Mouse (Mus musculus): ENCODE results near the gene Fam47e. TPM values are rescaled to one million over a fixed set of nuclear protein-coding genes. Genes with fewer than 3 reads are reported as not detected.

Gene Fam47e
- total RNA-seq (2014; rRNA removed) (30.3 and 36.6 TPM in 2 replicates), polyA plus RNA-seq (2012; rRNA removed) (9.5 and 9.8 TPM in 2 replicates)

DNA sequence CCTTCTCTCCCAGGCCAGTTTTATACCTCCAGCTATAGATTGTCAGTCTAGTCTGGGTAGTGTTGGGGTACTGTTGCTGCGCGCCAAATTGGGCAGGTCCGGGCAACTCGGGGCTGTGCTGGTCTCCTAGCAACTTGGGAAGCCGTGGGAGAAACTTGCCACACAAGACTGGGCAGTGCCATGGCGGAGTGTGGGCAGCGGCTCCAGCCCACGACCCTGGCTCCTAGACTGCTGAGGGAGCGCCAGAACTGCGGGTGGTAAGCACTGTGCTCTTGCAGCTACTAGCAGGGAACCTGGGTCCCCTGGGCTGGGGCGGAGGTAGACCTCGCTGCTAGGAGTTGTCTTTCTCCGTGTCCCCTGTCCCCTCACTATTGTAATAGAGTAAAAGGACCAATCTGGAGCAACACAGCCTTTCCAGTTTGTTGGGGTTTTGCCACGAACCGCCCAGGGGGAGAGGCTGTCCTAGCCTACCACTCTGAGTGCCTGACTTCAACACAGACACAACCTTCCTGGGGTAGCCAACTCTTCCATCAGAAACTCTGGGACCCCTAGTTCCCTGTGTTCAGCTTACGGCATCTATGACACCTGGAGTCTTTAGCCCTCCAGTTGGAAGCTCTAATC lies at the start of gene Fam47e:
Fam47e (plus strand) TSS at position 179 of the 621 bp plus-strand sequence.
- Histone ChIP-seq H3K79me2 (ENCODE audit: control insufficient read depth, insufficient read depth, low read length) (no peaks in the 10 kb centered on the region; the same call in 1 of the 2 replicates), H3K4me1 (ENCODE audit: control insufficient read depth, insufficient read depth, low read length) (no peaks in the 10 kb centered on the region; the same call in 1 of the 2 replicates), H3K36me3 (ENCODE audit: control insufficient read depth, insufficient read depth, low read length) (no peaks in the 10 kb centered on the region), H3K27ac (replicated peaks; ENCODE audit: insufficient read depth, low read depth, low read length) (no peak within 1 kb of the TSS), H3K4me3 (ENCODE audit: insufficient read depth, low read depth, low read length) (no peak within 1 kb of the TSS), H3K27me3 (ENCODE audit: control insufficient read depth, insufficient read depth, low read length) (no peaks in the 10 kb centered on the region), H3K9ac (ENCODE audit: low read depth, low read length) (no peak within 1 kb of the TSS)
- no peak for TF ChIP-seq POLR2A (IDR thresholded peaks at IDR 0.05; ENCODE audit: extremely low read depth, insufficient read depth, low read length)
- no peak for TF ChIP-seq CTCF (IDR thresholded peaks at IDR 0.05; ENCODE audit: low read depth, low read length)
- no peak for DNase-seq (ENCODE audit: extremely low read depth, low read depth, low spot score)
- WGBS: 85% methylated on average over 16 of the region's 16 CpGs

DNA sequence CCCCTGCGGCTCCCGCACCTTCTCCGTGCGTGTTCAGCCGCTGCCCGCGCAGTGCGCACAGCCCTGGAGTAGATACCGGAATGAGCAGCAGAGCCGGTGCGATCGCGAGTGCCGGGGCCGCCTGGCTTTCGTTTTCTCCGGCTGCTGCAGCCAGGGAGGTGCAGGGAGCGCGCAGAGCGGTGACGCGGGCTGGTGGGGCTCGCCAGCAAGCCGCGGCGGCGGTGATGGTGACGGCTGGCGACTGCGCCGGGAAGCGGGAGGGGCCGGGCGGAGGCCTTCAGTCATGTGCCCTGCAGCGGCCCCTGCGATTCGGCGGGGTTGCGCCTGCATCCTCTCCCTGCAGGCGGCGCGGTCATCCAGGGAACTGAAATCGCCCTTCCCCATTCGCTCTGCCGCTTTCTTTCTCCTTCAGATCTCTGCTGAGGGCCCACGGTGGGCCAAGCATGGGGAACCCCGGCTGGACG lies 49.4 kb upstream of the Fam47e start:
- H3K27ac ChIP-seq (replicated peaks; ENCODE audit: insufficient read depth, low read depth, low read length): peak overlapping the region; percentile 93
- TF ChIP-seq POLR2A (IDR thresholded peaks at IDR 0.05; ENCODE audit: extremely low read depth, insufficient read depth, low read length) (peak; percentile 75), CTCF (IDR thresholded peaks at IDR 0.05; ENCODE audit: low read depth, low read length) (peak; percentile 85)
- under 1% methylated on average over 48 of the region's 48 CpGs for WGBS
- no peaks in the 10 kb centered on the region for H3K27me3 ChIP-seq (ENCODE audit: control insufficient read depth, insufficient read depth, low read length)
- H3K4me3 ChIP-seq (ENCODE audit: insufficient read depth, low read depth, low read length): peak overlapping the region; percentile 90
- H3K79me2 ChIP-seq (ENCODE audit: control insufficient read depth, insufficient read depth, low read length): peaks cover 39% of the 10 kb centered on the region
- H3K4me1 ChIP-seq (ENCODE audit: control insufficient read depth, insufficient read depth, low read length): peaks cover 26% of the 10 kb centered on the region
- peak overlapping the region; percentile 94 for H3K9ac ChIP-seq (ENCODE audit: low read depth, low read length)
- peak; percentile 81 for DNase-seq (ENCODE audit: extremely low read depth, low read depth, low spot score)
- H3K36me3 ChIP-seq (ENCODE audit: control insufficient read depth, insufficient read depth, low read length): peaks cover 4% of the 10 kb centered on the region

GRCm38 (mm10) chr5:92506301-92506729 lies 48.6 kb upstream of the Fam47e start:
- DNase-seq (ENCODE audit: extremely low read depth, low read depth, low spot score): peak; percentile 75
- Histone ChIP-seq H3K4me3 (ENCODE audit: insufficient read depth, low read depth, low read length) (peak overlapping the region; percentile 63), H3K27ac (replicated peaks; ENCODE audit: insufficient read depth, low read depth, low read length) (peak overlapping the region; percentile 92), H3K9ac (ENCODE audit: low read depth, low read length) (peak overlapping the region; percentile 81), H3K36me3 (ENCODE audit: control insufficient read depth, insufficient read depth, low read length) (peaks cover 4% of the 10 kb centered on the region), H3K27me3 (ENCODE audit: control insufficient read depth, insufficient read depth, low read length) (no peaks in the 10 kb centered on the region), H3K79me2 (ENCODE audit: control insufficient read depth, insufficient read depth, low read length) (peaks cover 32% of the 10 kb centered on the region), H3K4me1 (ENCODE audit: control insufficient read depth, insufficient read depth, low read length) (peaks cover 20% of the 10 kb centered on the region)
- TF ChIP-seq POLR2A (IDR thresholded peaks at IDR 0.05; ENCODE audit: extremely low read depth, insufficient read depth, low read length): no peak
- TF ChIP-seq CTCF (IDR thresholded peaks at IDR 0.05; ENCODE audit: low read depth, low read length): peak; percentile 44
- WGBS: 1% methylated on average over 4 of the region's 4 CpGs

DNA sequence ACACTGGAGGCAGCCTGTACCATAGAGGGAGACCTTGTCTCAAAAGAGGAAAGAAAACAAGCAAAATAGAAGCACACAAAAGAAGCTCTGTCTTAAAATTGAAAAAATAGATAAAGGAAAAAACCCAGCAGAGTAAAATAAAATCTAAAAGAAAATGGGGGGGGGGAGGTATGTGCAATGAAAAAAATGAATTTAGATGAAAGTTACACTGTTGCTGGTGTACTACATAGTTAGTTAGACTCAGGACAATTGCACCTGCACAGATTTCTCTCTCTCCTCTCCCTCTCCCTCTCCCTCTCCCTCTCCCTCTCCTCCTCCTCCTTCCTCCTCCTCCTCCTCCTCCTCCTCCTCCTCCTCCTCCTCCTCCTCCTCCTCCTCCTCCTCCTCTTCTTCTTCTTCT lies 48.1 kb upstream of the Fam47e start, which contains the start of gene Scarb2:
Scarb2 (minus strand) TSS at position 101 of the 400 bp plus-strand sequence.
- Histone ChIP-seq H3K27ac (replicated peaks; ENCODE audit: insufficient read depth, low read depth, low read length) (peak within 1 kb of the TSS; percentile 92), H3K9ac (ENCODE audit: low read depth, low read length) (peak within 1 kb of the TSS; percentile 81), H3K4me3 (ENCODE audit: insufficient read depth, low read depth, low read length) (peak within 1 kb of the TSS; percentile 63), H3K79me2 (ENCODE audit: control insufficient read depth, insufficient read depth, low read length) (peaks cover 29% of the 10 kb centered on the region), H3K4me1 (ENCODE audit: control insufficient read depth, insufficient read depth, low read length) (peaks cover 19% of the 10 kb centered on the region), H3K36me3 (ENCODE audit: control insufficient read depth, insufficient read depth, low read length) (peaks cover 4% of the 10 kb centered on the region), H3K27me3 (ENCODE audit: control insufficient read depth, insufficient read depth, low read length) (no peaks in the 10 kb centered on the region)
- TF ChIP-seq POLR2A (IDR thresholded peaks at IDR 0.05; ENCODE audit: extremely low read depth, insufficient read depth, low read length) (no peak), CTCF (IDR thresholded peaks at IDR 0.05; ENCODE audit: low read depth, low read length) (no peak)
- no peak for DNase-seq (ENCODE audit: extremely low read depth, low read depth, low spot score)

DNA sequence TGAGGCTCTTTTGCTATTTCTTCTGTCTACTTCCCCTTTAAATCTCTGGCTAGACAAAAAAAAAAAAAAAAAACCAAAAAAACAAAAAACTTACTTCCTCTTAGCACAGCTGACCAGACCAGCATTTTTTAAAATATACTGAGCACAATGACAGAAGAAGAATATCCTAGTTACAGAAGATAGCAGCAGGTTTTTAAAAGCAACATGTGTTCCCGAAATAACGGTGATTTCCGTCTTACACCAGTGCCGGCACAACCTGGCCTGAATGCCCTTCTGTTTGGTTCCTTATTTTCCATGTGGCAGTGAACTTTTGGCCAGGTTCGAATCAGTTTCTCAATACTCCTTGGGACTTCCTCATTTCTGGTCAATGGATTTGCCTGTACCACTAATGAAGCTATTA lies 46.0 kb upstream of the Fam47e start:
- TF ChIP-seq CTCF (IDR thresholded peaks at IDR 0.05; ENCODE audit: low read depth, low read length): no peak
- Histone ChIP-seq H3K27me3 (ENCODE audit: control insufficient read depth, insufficient read depth, low read length) (no peaks in the 10 kb centered on the region), H3K36me3 (ENCODE audit: control insufficient read depth, insufficient read depth, low read length) (no peaks in the 10 kb centered on the region), H3K79me2 (ENCODE audit: control insufficient read depth, insufficient read depth, low read length) (peaks cover 8% of the 10 kb centered on the region), H3K9ac (ENCODE audit: low read depth, low read length) (no peak overlapping the region), H3K4me3 (ENCODE audit: insufficient read depth, low read depth, low read length) (no peak overlapping the region), H3K4me1 (ENCODE audit: control insufficient read depth, insufficient read depth, low read length) (peaks cover 6% of the 10 kb centered on the region), H3K27ac (replicated peaks; ENCODE audit: insufficient read depth, low read depth, low read length) (no peak overlapping the region)
- DNase-seq (ENCODE audit: extremely low read depth, low read depth, low spot score): no peak
- WGBS: 81% methylated on average over 5 of the region's 5 CpGs

- TF ChIP-seq CTCF (IDR thresholded peaks at IDR 0.05; ENCODE audit: low read depth, low read length): no peak
- TF ChIP-seq POLR2A (IDR thresholded peaks at IDR 0.05; ENCODE audit: extremely low read depth, insufficient read depth, low read length): no peak
- DNase-seq (ENCODE audit: extremely low read depth, low read depth, low spot score): no peak
- H3K79me2 ChIP-seq (ENCODE audit: control insufficient read depth, insufficient read depth, low read length): no peaks in the 10 kb centered on the region
- H3K27ac ChIP-seq (replicated peaks; ENCODE audit: insufficient read depth, low read depth, low read length): no peak overlapping the region
- no peaks in the 10 kb centered on the region for H3K36me3 ChIP-seq (ENCODE audit: control insufficient read depth, insufficient read depth, low read length)
- no peak overlapping the region for H3K4me3 ChIP-seq (ENCODE audit: insufficient read depth, low read depth, low read length)
- H3K9ac ChIP-seq (ENCODE audit: low read depth, low read length): no peak overlapping the region
- no peaks in the 10 kb centered on the region for H3K27me3 ChIP-seq (ENCODE audit: control insufficient read depth, insufficient read depth, low read length)
- peaks cover 3% of the 10 kb centered on the region; the same call in 1 of the 2 replicates for H3K4me1 ChIP-seq (ENCODE audit: control insufficient read depth, insufficient read depth, low read length)
These were observed 43.6 kb upstream of the Fam47e start for GRCm38 (mm10) chr5:92511256-92511655.
